Mouse (Mus musculus) bone marrow macrophage, adult 2 months (primary cell): ENCODE results near the gene Rab42. TPM values are rescaled to one million over a fixed set of nuclear protein-coding genes. Genes with fewer than 3 reads are reported as not detected.
"Not testable (repeated sequence)": the region's sequence is repeated elsewhere in the genome, so short reads cannot be mapped to it uniquely, and the experiment has no call there.

Experiments used
- H3K27ac ChIP-seq: 2 replicates; pipeline ENCODE4 v1.5.1; 2012; ENCODE audit warnings: low read depth, low read length; ENCODE audit not compliant: insufficient read depth
- H3K4me1 ChIP-seq: 2 replicates; pipeline ENCODE4 v1.6.1; 2012; ENCODE audit warnings: low read length; ENCODE audit not compliant: control insufficient read depth, insufficient read depth
- H3K4me3 ChIP-seq: 2 replicates; pipeline ENCODE4 v1.5.1; 2012; ENCODE audit warnings: mild to moderate bottlenecking, low read length, moderate library complexity; ENCODE audit not compliant: insufficient read depth
- CTCF ChIP-seq: IDR thresholded peaks from 2 replicates; pipeline ENCODE4 v1.5.1; 2012; ENCODE audit warnings: low read depth, mild to moderate bottlenecking, low read length, moderate library complexity
- POLR2A ChIP-seq: IDR thresholded peaks from 2 replicates; pipeline ENCODE4 v1.6.1; 2012; ENCODE audit warnings: mild to moderate bottlenecking, low read depth, low read length, borderline replicate concordance
- polyA plus RNA-seq: library from polyadenylated mRNA; stranded (reverse); fragments of >200 nt; gene quantifications from 2 replicates; pipeline ENCODE4 v1.2.4, GENCODE M21; 2012; ENCODE audit not compliant: missing spikeins, insufficient read depth, insufficient read length

Rab42 gene
- polyA plus RNA-seq, 1 experiment, result 1.5 TPM

GRCm38 (mm10) chr4:132315711-132316110 lies 12.5 kb upstream of the Rab42 start:
- no peak overlapping the region for H3K4me3 ChIP-seq
- H3K4me1 ChIP-seq, result no peaks in the 10 kb centered on the region
- no peak overlapping the region for H3K27ac ChIP-seq
- no peak for TF ChIP-seq CTCF
- no peak for TF ChIP-seq POLR2A

GRCm38 (mm10) chr4:132312627-132313026 lies 9.4 kb upstream of the Rab42 start:
- TF ChIP-seq CTCF (no peak), POLR2A (no peak)
- H3K4me3 ChIP-seq, result no peak overlapping the region
- H3K4me1 ChIP-seq, result 0 out of 2 replicates have a peak, but pooled peaks cover 2% of the 10 kb centered on the region
- no peak overlapping the region for H3K27ac ChIP-seq

- Histone ChIP-seq H3K27ac (no peak overlapping the region), H3K4me3 (no peak overlapping the region), H3K4me1 (0 out of 2 replicates have a peak, but pooled peaks cover 2% of the 10 kb centered on the region)
- TF ChIP-seq POLR2A, result no peak
- no peak for TF ChIP-seq CTCF
Observed at GRCm38 (mm10) chr4:132311801-132312200, 8.6 kb upstream of the Rab42 start.

DNA sequence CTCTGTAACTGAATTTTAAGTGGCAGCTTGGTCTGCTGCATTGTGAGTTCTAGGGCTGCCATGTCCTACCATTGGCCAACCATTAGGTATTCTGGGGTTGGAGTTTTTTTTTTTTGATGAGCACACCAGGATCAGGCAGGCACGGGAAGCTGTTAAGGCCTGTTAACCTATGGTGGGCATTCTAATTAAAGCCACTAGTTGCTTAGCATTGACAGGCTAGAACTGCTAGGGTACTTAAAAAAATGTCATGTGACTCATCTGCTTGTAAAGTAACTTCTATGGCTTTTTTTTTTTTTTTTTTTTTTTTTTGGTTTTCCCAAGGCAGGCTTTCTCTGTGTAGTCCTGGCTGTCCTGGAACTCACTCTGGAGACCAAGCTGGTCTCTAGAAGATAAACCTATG lies 8.0 kb upstream of the Rab42 start:
- Histone ChIP-seq H3K4me3 (no peak overlapping the region), H3K4me1 (0 out of 2 replicates have a peak, but pooled peaks cover 2% of the 10 kb centered on the region), H3K27ac (no peak overlapping the region)
- no peak for TF ChIP-seq POLR2A
- no peak for TF ChIP-seq CTCF

DNA sequence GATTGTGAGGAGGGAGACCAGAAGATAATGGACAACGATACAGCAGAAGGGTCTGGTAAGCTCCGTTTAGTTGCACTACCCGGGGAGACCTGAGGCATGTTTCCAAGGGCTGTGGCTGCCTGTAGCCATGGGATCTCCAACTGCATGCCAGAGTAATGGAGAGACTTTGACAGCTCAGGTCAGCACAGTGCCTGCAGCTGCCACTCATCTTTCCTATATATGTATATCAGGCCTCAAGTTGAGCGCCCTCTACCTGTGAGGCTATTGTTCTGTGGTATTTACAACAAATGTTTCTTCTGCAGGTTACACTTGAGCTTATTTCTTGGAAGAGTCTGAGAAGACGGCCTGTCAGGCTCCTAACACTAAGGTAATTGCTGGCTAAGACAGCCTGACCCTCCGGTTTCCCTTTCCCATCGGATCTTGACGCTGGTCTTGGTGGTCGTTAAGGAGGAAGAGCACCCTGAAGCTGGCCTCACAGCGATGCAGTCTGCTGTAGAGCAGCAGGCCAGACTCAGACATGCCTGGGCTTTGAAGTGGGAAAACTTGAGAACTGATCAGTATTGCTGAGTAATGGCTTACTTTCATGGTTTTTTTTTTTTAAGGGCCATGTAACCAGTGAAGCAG lies 6.8 kb upstream of the Rab42 start:
- peak overlapping the region; percentile 98 for H3K4me3 ChIP-seq
- no peak for TF ChIP-seq POLR2A
- peak; percentile 24; the same call in 1 of the 2 replicates for TF ChIP-seq CTCF
- peak overlapping the region; percentile 44 for H3K27ac ChIP-seq
- H3K4me1 ChIP-seq, result peaks cover 4% of the 10 kb centered on the region; the same call in 1 of the 2 replicates

- H3K4me3 ChIP-seq, result peak overlapping the region; percentile 98
- peaks cover 4% of the 10 kb centered on the region; the same call in 1 of the 2 replicates for H3K4me1 ChIP-seq
- H3K27ac ChIP-seq, result peak overlapping the region; percentile 86
- TF ChIP-seq POLR2A (no peak), CTCF (no peak)
Observed at GRCm38 (mm10) chr4:132309140-132309848, 6.1 kb upstream of the Rab42 start.

DNA sequence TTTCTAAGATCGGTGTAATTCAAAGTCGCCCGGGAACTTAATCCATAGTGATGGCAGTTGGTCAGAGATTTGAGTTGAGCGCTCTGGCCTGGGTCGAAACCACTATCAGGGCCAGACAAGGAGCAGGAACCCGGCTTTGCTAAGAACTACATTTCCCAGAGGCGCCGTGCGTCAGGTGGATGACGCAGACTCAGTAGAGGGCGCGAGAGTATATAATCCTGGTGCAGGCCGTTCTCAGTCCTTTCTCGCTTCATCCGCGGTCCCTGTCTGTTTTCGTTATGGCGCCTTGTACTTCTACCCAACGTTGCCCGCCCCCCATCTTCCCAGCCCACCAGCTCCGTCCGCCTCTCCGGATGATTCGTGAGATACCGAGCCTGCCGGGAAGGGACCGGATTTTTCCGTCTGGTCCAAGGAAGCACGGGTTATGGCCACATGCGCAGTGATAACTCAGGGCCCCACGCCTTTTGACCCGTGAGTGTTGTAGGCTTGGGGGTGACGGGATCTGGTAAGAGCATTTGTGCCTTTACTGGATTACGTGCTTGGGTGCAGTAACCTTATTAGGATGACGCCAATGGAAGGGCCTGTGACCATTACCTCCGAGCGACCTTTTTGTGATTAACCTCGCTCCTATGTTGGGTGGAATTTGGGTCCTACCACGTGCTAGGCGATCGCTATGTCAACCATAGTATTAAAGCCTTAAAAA lies 5.4 kb upstream of the Rab42 start:
- Histone ChIP-seq H3K4me3 (peak overlapping the region; percentile 98), H3K4me1 (peaks cover 4% of the 10 kb centered on the region; the same call in 1 of the 2 replicates)

GRCm38 (mm10) chr4:132306004-132306403 lies 2.8 kb upstream of the Rab42 start:
- Histone ChIP-seq H3K27ac (no peak overlapping the region), H3K4me1 (peaks cover 4% of the 10 kb centered on the region; the same call in 1 of the 2 replicates), H3K4me3 (no peak overlapping the region)
- no peak for TF ChIP-seq POLR2A
- no peak for TF ChIP-seq CTCF

More for the DNA sequence above, 5.4 kb upstream of the Rab42 start:
- TF ChIP-seq POLR2A, result peak; percentile 65; the same call in 1 of the 2 replicates
- no peak for TF ChIP-seq CTCF
- H3K27ac ChIP-seq, result peak overlapping the region; percentile 86

- TF ChIP-seq POLR2A, result no peak
- no peak for TF ChIP-seq CTCF
- H3K4me3 ChIP-seq, result no peak overlapping the region
- no peak overlapping the region for H3K27ac ChIP-seq
- peaks cover 4% of the 10 kb centered on the region; the same call in 1 of the 2 replicates for H3K4me1 ChIP-seq
Observed at GRCm38 (mm10) chr4:132305276-132305675, 2.1 kb upstream of the Rab42 start.

- peak overlapping the region; percentile 35; the same call in 1 of the 2 replicates for H3K4me3 ChIP-seq
Observed at GRCm38 (mm10) chr4:132303484-132303883, 299 bp upstream of the Rab42 start.

More at GRCm38 (mm10) chr4:132303484-132303883, 299 bp upstream of the Rab42 start:
- not testable (repeated sequence) for H3K4me1 ChIP-seq, H3K27ac ChIP-seq
